19 mouse cellular contexts compared by ENCODE assay signal in genomic region chr8:108305368-108305767, GRCm38 (mm10).
"Had no signal": no experiment of that assay in that cellular context is flagged by ENCODE, and none has a peak within 500 bp of the region (broad histone marks: within the 10 kb centered on the region; RNA-seq: fewer than 3 reads in every experiment).

No protein-coding gene starts in this region.

- H3K36me3 ChIP-seq: limb, embryonic 13.5 days; liver, embryonic 13.5 days; midbrain, embryonic 12.5 days; midbrain, embryonic 15.5 days; neural tube, embryonic 13.5 days; stomach, embryonic 15.5 days had no signal

- ATAC-seq: hindbrain, postnatal 0 days; inflammation-experienced regulatory T-cells, adult 6 months; midbrain, embryonic 15.5 days had no signal

- H3K4me3 ChIP-seq: limb, embryonic 13.5 days; liver, embryonic 13.5 days; midbrain, embryonic 12.5 days; midbrain, embryonic 15.5 days; myocyte; neural tube, embryonic 13.5 days; stomach, embryonic 15.5 days had no signal

- H3K27ac ChIP-seq: hindbrain, postnatal 0 days; kidney, postnatal 0 days; limb, embryonic 13.5 days; liver, embryonic 13.5 days; midbrain, embryonic 12.5 days; midbrain, embryonic 15.5 days; neural tube, embryonic 13.5 days; stomach, embryonic 15.5 days had no signal

- DNase-seq: kidney, adult 11 months; kidney, adult 9 months; left cerebral cortex, postnatal 4 days; liver, embryonic 13.5 days; lung, adult 2 months; lung, postnatal 4 days; retina, postnatal 1 day; right cerebral cortex, postnatal 25 days; spleen, adult 18-20 months; thymus, postnatal 25 days had no signal

- H3K4me2 ChIP-seq: limb, embryonic 13.5 days; liver, embryonic 13.5 days; midbrain, embryonic 12.5 days; midbrain, embryonic 15.5 days; neural tube, embryonic 13.5 days; stomach, embryonic 15.5 days had no signal

- H3K9ac ChIP-seq: limb, embryonic 13.5 days; liver, embryonic 13.5 days; midbrain, embryonic 12.5 days; midbrain, embryonic 15.5 days; neural tube, embryonic 13.5 days; stomach, embryonic 15.5 days had no signal

- H3K4me1 ChIP-seq: limb, embryonic 13.5 days; liver, embryonic 13.5 days; stomach, embryonic 15.5 days had no signal

- H3K9me3 ChIP-seq: limb, embryonic 13.5 days; liver, embryonic 13.5 days; midbrain, embryonic 12.5 days; midbrain, embryonic 15.5 days; neural tube, embryonic 13.5 days; stomach, embryonic 15.5 days had no signal

- H3K27me3 ChIP-seq: limb, embryonic 13.5 days; liver, embryonic 13.5 days; midbrain, embryonic 15.5 days; neural tube, embryonic 13.5 days; stomach, embryonic 15.5 days had no signal
